Comparison of ENCODE assay signal across 24 mouse cellular contexts in genomic region chr13:64362139-64362538, GRCm38 (mm10). TPM values are rescaled to one million over a fixed set of nuclear protein-coding genes. Genes with fewer than 3 reads are reported as not detected.
A peak's percentile ranks its signal among the peaks of the same experiment; 100 is the strongest.
DNase-seq lines count a peak whose midpoint lies in the region; ATAC-seq and TF ChIP-seq lines count a peak whose summit lies in the region.
"Had no signal": no experiment of that assay in that cellular context is flagged by ENCODE, and none has a peak within 500 bp of the region (broad histone marks: within the 10 kb centered on the region; RNA-seq: fewer than 3 reads in every experiment).

No protein-coding gene starts in this region.

- peaks cover 42% of the 10 kb centered on the region for H3K36me3 ChIP-seq in kidney, postnatal 0 days (ENCODE audit: insufficient read depth, low read length)
- peaks cover 16% of the 10 kb centered on the region for H3K36me3 ChIP-seq in midbrain, embryonic 15.5 days (replicated peaks)
- peaks cover 6% of the 10 kb centered on the region; the same call in 1 of the 2 replicates for H3K36me3 ChIP-seq in midbrain, embryonic 11.5 days (ENCODE audit: control insufficient read depth, insufficient read depth, low read length)

- H3K27ac ChIP-seq in kidney, postnatal 0 days, result no peak overlapping the region
- no peak overlapping the region for H3K27ac ChIP-seq in midbrain, embryonic 15.5 days
- no peak overlapping the region for H3K27ac ChIP-seq in midbrain, embryonic 11.5 days (ENCODE audit: low read depth, low read length)
- H3K27ac ChIP-seq: embryonic facial prominence, embryonic 12.5 days; embryonic facial prominence, embryonic 15.5 days; hindbrain, embryonic 10.5 days; hindbrain, embryonic 13.5 days had no signal

- H3K4me2 ChIP-seq in kidney, postnatal 0 days (ENCODE audit: low read length), result no peak overlapping the region
- H3K4me2 ChIP-seq in midbrain, embryonic 15.5 days, result no peak overlapping the region
- no peak overlapping the region for H3K4me2 ChIP-seq in midbrain, embryonic 11.5 days
- H3K4me2 ChIP-seq: embryonic facial prominence, embryonic 12.5 days; embryonic facial prominence, embryonic 15.5 days; heart, embryonic 11.5 days; hindbrain, embryonic 13.5 days had no signal

- H3K9me3 ChIP-seq in kidney, postnatal 0 days (replicated peaks; ENCODE audit: low read length), result no peaks in the 10 kb centered on the region
- no peaks in the 10 kb centered on the region for H3K9me3 ChIP-seq in midbrain, embryonic 15.5 days
- no peaks in the 10 kb centered on the region for H3K9me3 ChIP-seq in midbrain, embryonic 11.5 days (ENCODE audit: control insufficient read depth, low read length)
- H3K9me3 ChIP-seq: embryonic facial prominence, embryonic 12.5 days; embryonic facial prominence, embryonic 15.5 days; hindbrain, embryonic 10.5 days; hindbrain, embryonic 13.5 days had no signal

- H3K27me3 ChIP-seq in kidney, postnatal 0 days (ENCODE audit: insufficient read depth, low read length), result no peaks in the 10 kb centered on the region
- no peaks in the 10 kb centered on the region for H3K27me3 ChIP-seq in midbrain, embryonic 15.5 days (replicated peaks)
- H3K27me3 ChIP-seq in midbrain, embryonic 11.5 days (ENCODE audit: control insufficient read depth, insufficient read depth, low read length), result no peaks in the 10 kb centered on the region
- H3K27me3 ChIP-seq: embryonic facial prominence, embryonic 12.5 days; embryonic facial prominence, embryonic 15.5 days; hindbrain, embryonic 13.5 days had no signal

- 0 out of 2 replicates have a peak, but pooled peaks have one; percentile 12 for ATAC-seq in kidney, postnatal 0 days (replicated peaks; ENCODE audit: low FRiP score, low read depth)
- ATAC-seq in midbrain, embryonic 15.5 days (replicated peaks), result 0 out of 2 replicates have a peak, but pooled peaks have one; percentile 11
- ATAC-seq in midbrain, embryonic 11.5 days (ENCODE audit: low FRiP score), result no peak
- ATAC-seq: activated CD4-positive, CD25-positive, alpha-beta regulatory T cell, adult 4 months; forebrain, embryonic 14.5 days; forebrain, postnatal 0 days; hindbrain, embryonic 16.5 days had no signal

- peak; percentile 76 for DNase-seq in heart, adult 11 months
- no peak for DNase-seq in heart, adult 8-10 months (ENCODE audit: low spot score)
- no peak for DNase-seq in kidney, postnatal 0 days (ENCODE audit: low spot score)
- no peak for DNase-seq in kidney, postnatal 36 days
- no peak for DNase-seq in midbrain, embryonic 11.5 days (ENCODE audit: low spot score, missing footprints)
- DNase-seq: adrenal gland, adult 8-10 months; adrenal gland, postnatal 36 days; cerebellum, adult 18-20 months; cerebellum, adult 9-10 months; cerebellum, postnatal 14 days; forebrain, postnatal 0 days; gastrocnemius, adult 2 months; gastrocnemius, postnatal 14 days; heart, adult 18-20 months; heart, postnatal 36 days had no signal

- H3K4me3 ChIP-seq in kidney, postnatal 0 days (replicated peaks; ENCODE audit: low read depth, low read length), result no peak overlapping the region
- H3K4me3 ChIP-seq in midbrain, embryonic 15.5 days, result no peak overlapping the region
- H3K4me3 ChIP-seq in midbrain, embryonic 11.5 days (ENCODE audit: low read depth, low read length), result no peak overlapping the region
- H3K4me3 ChIP-seq: embryonic facial prominence, embryonic 12.5 days; embryonic facial prominence, embryonic 15.5 days; gastrocnemius, adult 2 months; hindbrain, embryonic 10.5 days; hindbrain, embryonic 13.5 days had no signal

- H3K9ac ChIP-seq in kidney, postnatal 0 days (ENCODE audit: low read depth, low read length), result no peak overlapping the region
- no peak overlapping the region for H3K9ac ChIP-seq in midbrain, embryonic 15.5 days
- no peak overlapping the region for H3K9ac ChIP-seq in midbrain, embryonic 11.5 days (ENCODE audit: low read length)
- H3K9ac ChIP-seq: embryonic facial prominence, embryonic 12.5 days; embryonic facial prominence, embryonic 15.5 days; forebrain, postnatal 0 days; hindbrain, embryonic 13.5 days had no signal

- WGBS in kidney, postnatal 0 days, result 86% methylated on average over 6 of the region's 6 CpGs
- 85% methylated on average over 6 of the region's 6 CpGs for WGBS in midbrain, embryonic 15.5 days
- WGBS in midbrain, embryonic 11.5 days, result 88% methylated on average over 6 of the region's 6 CpGs

- TF ChIP-seq CTCF in kidney, postnatal 0 days (IDR thresholded peaks at IDR 0.05; ENCODE audit: low read depth), result no peak

- no peaks in the 10 kb centered on the region for H3K4me1 ChIP-seq in kidney, postnatal 0 days (replicated peaks; ENCODE audit: insufficient read depth, low read length)
- no peaks in the 10 kb centered on the region for H3K4me1 ChIP-seq in midbrain, embryonic 15.5 days
- H3K4me1 ChIP-seq in midbrain, embryonic 11.5 days (ENCODE audit: control insufficient read depth, insufficient read depth, low read length), result no peaks in the 10 kb centered on the region
- H3K4me1 ChIP-seq: embryonic facial prominence, embryonic 12.5 days; embryonic facial prominence, embryonic 15.5 days; hindbrain, embryonic 10.5 days; hindbrain, embryonic 13.5 days had no signal

RNA-seq across cellular contexts. Expression of gene Ctsl, which starts 8.6 kb away (rescaled TPM):
- total RNA-seq in heart, adult 8-10 months (2022), result 100 to 1,000 TPM; 187 to 292 (median 203) TPM
- 482 and 514 TPM in 2 replicates for polyA plus RNA-seq in kidney, postnatal 0 days (2015; fragmentation: Nextera tagmentation; extraction: Ambion mirVana)
- polyA plus RNA-seq in midbrain, embryonic 15.5 days (2015; fragmentation: Nextera tagmentation; extraction: Ambion mirVana), result 134 and 138 TPM in 2 replicates
- 142 and 147 TPM in 2 replicates for polyA plus RNA-seq in midbrain, embryonic 11.5 days (2014; fragmentation: Nextera tagmentation; extraction: Ambion mirVana)

RNA-seq across cellular contexts. Expression of gene Aaed1, which starts 49.6 kb away (rescaled TPM):
- total RNA-seq in heart, adult 8-10 months (2022), result 10 to 100 TPM; 56.9 to 69.9 (median 65.3) TPM
- 53.9 and 56.2 TPM in 2 replicates for polyA plus RNA-seq in kidney, postnatal 0 days (2015; fragmentation: Nextera tagmentation; extraction: Ambion mirVana)
- polyA plus RNA-seq in midbrain, embryonic 15.5 days (2015; fragmentation: Nextera tagmentation; extraction: Ambion mirVana), result 12.8 and 15.3 TPM in 2 replicates
- 19.5 and 21.4 TPM in 2 replicates for polyA plus RNA-seq in midbrain, embryonic 11.5 days (2014; fragmentation: Nextera tagmentation; extraction: Ambion mirVana)
